18 mouse cellular contexts compared by ENCODE assay signal in genomic region chr12:31884365-31884764, GRCm38 (mm10).
"Had no signal": no experiment of that assay in that cellular context is flagged by ENCODE, and none has a peak within 500 bp of the region (broad histone marks: within the 10 kb centered on the region; RNA-seq: fewer than 3 reads in every experiment).

No protein-coding gene starts in this region.

- H3K36me3 ChIP-seq: midbrain, embryonic 15.5 days had no signal

- H3K4me2 ChIP-seq: liver, embryonic 15.5 days; lung, embryonic 15.5 days; midbrain, embryonic 11.5 days; midbrain, embryonic 13.5 days; midbrain, embryonic 15.5 days; stomach, embryonic 15.5 days had no signal

- H3K27ac ChIP-seq: liver, embryonic 15.5 days; lung, embryonic 15.5 days; macrophage; midbrain, embryonic 13.5 days; midbrain, embryonic 15.5 days; stomach, embryonic 15.5 days; stomach, postnatal 0 days had no signal

- H3K4me1 ChIP-seq: liver, embryonic 15.5 days; lung, embryonic 15.5 days; megakaryocyte, embryonic 14.5 days; midbrain, embryonic 13.5 days; midbrain, embryonic 15.5 days; stomach, embryonic 15.5 days had no signal

- H3K27me3 ChIP-seq: liver, embryonic 15.5 days; lung, embryonic 15.5 days; megakaryocyte, embryonic 14.5 days; midbrain, embryonic 13.5 days; midbrain, embryonic 15.5 days; stomach, embryonic 15.5 days had no signal

- ATAC-seq: liver, postnatal 0 days; lung, postnatal 0 days; midbrain, embryonic 13.5 days; midbrain, embryonic 15.5 days had no signal

- DNase-seq: liver, postnatal 0 days; lung, adult 2 months; lung, postnatal 14 days; lung, postnatal 36 days; right cerebral cortex, postnatal 14 days; thymus, adult 2 months; thymus, postnatal 25 days; thymus, postnatal 4 days had no signal

- H3K4me3 ChIP-seq: liver, embryonic 15.5 days; lung, embryonic 15.5 days; megakaryocyte, embryonic 14.5 days; midbrain, embryonic 13.5 days; midbrain, embryonic 15.5 days; stomach, embryonic 15.5 days had no signal

- H3K9me3 ChIP-seq: liver, embryonic 15.5 days; lung, embryonic 15.5 days; megakaryocyte, embryonic 14.5 days; midbrain, embryonic 13.5 days; midbrain, embryonic 15.5 days; stomach, embryonic 15.5 days had no signal

- H3K9ac ChIP-seq: liver, embryonic 15.5 days; liver, postnatal 0 days; lung, embryonic 15.5 days; midbrain, embryonic 13.5 days; midbrain, embryonic 15.5 days; stomach, embryonic 15.5 days had no signal
